Mouse (Mus musculus): Measurements from ENCODE around the gene Hoxa11.

The Hoxa11 gene

DNA sequence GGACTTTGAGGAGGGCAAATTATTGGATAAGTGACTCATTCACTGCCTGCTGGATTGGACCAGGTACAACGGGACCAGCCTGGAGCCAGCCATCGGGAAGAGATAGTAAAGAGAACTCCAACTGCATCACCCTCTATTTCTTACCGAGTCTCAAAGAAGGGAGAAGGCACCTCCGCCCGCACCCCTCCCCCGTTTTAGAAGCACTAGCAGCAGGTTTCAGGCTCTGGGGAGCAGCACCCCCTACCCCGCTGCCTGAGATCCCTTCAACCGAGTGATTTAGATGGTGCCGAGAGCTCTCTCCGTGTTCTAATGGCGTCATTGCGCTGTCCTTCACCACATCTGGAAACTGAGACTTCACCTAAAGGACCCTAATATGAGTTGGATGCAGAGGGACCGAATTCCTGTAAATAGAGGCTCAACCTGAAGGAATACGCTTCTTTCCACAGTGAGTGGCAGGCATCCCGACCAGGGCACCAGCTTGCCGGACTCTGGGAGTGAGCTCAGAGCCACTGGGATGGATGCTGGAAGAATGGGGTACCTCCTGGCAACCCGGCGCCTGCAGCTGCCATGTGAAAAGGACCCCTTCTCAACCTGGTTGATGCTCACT lies 19.8 kb upstream of the Hoxa11 start:
- DNase-seq (ENCODE audit: low spot score in 2 of 2): no peak

GRCm38 (mm10) chr6:52264106-52264790 lies 18.6 kb upstream of the Hoxa11 start:
- DNase-seq (ENCODE audit: low spot score in 2 of 2): no peak

GRCm38 (mm10) chr6:52263321-52263585 lies 17.6 kb upstream of the Hoxa11 start:
- DNase-seq (ENCODE audit: low spot score in 2 of 2): no peak

DNA sequence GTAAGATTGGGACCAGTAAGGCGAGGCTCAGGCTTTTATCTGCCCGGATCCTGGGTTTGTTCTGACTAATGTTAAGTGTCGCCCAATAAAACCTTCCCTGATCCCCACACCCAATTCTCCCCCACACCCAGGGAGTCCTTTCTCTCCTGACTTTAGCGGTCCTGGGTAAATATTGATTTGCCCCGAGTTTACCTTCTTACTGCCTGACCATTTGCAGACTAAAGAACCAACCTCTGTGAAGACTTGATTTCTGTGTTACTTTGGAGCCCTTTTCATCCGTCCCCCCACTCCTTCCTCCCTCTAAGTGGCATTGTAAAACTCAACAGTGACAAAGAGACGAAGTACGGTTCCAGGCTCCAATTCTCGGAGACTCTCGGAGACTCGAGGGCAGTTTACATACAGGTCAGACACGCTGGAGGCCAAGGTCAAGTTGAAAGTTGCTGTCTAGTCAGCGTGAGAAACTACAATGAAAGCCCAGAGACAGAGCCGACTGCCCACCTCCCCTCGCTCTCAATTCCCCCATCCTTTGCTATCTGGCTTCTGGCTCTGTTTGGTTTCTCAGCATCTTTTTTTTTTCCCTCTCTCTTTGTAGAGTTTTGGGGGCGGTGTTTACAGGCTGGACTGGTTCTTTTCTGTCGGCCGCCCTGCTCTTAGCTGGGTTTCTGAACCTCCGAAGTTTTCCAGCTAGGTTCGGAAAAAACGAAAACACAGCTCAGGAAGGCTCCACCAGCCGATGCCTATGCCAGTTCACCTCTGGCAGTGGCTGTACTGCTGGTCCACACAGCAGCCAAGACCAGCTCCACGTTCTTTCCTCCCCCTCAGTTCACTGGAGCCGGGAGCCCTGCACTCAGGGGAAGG lies 17.1 kb upstream of the Hoxa11 start:
- DNase-seq (ENCODE audit: low spot score in 2 of 2): no peak

DNA sequence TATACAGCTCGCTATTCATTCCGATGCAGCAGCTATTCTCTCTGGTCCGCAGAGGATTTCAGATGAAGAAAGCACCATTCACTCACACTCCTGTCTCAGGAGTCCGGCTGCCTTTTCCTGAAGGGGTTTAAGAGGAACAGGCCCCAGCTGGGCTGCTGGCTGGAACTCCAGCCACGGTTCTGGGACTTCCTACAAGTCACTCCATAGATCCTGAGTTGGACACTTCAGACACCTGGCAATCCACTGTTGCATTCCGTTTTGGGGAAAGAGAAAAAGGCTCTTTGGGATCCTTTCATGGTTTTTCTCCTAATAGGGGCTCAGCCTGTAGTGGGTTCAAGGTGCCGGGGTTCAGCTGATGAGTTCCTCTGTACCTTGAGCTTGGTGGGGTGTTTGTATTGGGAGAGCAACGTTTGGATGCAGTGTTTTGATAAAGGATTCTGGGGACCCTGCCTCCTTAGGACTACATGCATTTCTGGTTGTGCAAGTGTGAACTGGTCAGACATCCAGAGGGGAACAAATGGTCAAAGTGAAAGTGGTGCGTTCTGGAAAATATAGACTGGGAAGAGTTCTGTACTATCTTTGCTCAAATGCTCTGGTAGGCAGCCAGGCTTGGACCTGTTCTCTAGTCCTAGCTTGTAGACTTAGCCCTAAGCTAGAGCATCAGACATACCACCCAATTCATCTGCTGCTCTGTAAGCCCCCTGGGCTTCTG lies 16.3 kb upstream of the Hoxa11 start:
- DNase-seq (ENCODE audit: low spot score in 2 of 2): no peak

DNA sequence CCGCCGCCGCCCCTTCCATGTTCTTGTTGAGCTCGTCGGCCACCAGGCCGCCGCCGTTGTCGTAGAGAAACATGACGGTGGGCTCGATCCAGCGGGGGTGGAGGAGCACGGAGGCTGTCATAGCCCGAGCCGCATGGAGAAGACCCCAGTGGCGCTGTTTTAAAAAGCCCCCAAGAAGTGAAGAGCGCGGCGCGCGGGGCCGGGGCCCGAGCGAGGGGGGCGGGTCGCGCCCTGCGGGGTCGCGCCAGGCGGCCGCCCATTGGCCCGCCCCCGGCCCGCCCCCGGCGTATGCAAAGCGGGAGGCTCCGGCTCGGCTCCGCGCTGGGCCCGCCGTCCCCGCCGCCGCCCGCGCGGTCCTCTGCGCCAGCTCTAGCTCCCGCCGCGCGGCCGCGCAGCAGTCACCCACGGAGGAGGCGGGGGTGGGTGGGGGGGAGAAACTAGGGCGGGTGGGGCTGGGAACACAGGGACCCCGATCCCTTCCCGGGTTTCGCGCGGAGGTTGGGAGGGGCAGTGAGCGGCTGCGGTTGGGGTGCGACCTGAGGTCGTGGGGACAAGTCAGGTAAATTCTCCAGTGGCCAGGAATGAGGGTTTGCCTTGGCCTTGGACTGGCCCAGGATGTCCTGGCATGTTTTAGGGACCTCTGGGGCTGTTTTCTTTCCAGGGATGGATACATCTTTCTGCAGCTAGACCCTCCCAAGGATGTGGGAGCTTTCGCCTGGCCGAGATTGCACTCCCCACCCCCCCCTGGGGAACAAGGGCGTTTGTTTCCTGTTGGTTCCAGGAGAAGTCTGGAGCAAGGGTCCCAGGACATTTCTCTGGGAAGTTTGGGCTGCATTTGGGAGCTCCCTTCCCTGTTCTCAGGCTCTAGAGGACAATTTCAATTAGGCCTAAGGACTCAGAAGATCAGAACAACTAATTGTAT lies 15.3 kb upstream of the Hoxa11 start, which contains the start of gene Hoxa13:
TSS of gene Hoxa13 (minus strand) at position 227 of the 922 bp plus-strand sequence.
- DNase-seq (ENCODE audit: low spot score in 2 of 2): peak in 1 of 2 experiments; percentile 36

DNA sequence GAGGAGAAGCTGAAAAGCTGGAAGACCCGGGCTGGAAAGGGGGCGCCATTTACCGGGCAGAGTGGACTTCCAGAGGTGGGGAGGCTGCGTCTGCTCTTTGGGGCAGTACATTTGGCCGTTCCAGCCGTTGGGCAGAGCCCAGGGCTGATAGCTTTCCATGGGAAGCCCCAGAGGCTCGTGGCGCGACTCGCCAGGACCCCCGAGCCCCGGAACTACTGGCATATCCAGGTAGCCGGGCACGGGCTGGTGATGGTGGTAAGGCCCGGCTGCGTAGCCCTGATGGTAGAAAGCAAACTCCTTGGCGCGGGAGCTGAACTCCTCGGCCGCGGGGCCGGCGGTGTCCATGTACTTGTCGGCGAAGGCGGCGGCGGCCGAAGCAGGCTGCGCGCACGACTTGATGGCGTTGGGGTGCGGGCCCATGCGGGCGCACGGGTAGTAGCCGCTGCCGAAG lies 14.2 kb upstream of the Hoxa11 start:
- peak in 1 of 2 experiments; percentile 24 for DNase-seq (ENCODE audit: low spot score in 2 of 2)

DNA sequence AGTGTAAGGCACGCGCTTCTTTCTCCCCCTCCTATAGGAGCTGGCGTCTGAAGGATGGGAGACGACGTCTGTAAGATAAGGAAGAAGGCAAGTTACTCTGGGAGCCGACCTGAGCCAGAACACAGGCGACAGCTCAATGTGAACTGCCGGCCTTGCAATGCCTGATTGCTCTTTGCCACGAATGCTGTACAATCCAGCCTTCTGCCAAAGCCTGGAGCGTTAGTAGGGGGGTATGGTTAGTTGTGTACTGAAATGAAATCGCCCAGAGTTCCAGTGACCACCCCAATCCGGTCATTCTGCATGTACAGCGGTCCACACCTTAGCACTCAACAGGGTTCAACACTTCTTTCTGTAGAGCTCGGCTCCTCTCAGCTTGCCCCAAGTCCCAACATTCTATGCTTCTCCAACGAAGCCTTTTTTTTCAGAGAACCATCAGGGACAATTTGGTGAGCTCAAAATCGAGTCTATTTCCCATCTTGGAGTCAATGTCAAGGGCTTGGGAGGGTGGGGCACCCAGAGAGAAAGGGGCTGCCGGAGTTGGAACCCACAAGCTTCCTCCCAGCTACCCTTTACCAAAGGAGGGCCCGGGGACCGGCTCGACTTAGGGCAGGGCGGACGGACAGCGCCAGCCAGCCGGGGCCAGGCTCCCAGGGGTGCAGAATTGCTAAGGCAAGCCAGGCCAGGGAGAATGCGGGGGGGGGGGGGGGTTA lies 13.6 kb upstream of the Hoxa11 start:
- no peak for DNase-seq (ENCODE audit: low spot score in 2 of 2)

GRCm38 (mm10) chr6:52256956-52257355 lies 11.3 kb upstream of the Hoxa11 start:
- DNase-seq (ENCODE audit: low spot score in 2 of 2): peak in 1 of 2 experiments; percentile 85

GRCm38 (mm10) chr6:52253511-52254500 lies 8.2 kb upstream of the Hoxa11 start:
- DNase-seq (ENCODE audit: low spot score in 2 of 2): no peak

DNA sequence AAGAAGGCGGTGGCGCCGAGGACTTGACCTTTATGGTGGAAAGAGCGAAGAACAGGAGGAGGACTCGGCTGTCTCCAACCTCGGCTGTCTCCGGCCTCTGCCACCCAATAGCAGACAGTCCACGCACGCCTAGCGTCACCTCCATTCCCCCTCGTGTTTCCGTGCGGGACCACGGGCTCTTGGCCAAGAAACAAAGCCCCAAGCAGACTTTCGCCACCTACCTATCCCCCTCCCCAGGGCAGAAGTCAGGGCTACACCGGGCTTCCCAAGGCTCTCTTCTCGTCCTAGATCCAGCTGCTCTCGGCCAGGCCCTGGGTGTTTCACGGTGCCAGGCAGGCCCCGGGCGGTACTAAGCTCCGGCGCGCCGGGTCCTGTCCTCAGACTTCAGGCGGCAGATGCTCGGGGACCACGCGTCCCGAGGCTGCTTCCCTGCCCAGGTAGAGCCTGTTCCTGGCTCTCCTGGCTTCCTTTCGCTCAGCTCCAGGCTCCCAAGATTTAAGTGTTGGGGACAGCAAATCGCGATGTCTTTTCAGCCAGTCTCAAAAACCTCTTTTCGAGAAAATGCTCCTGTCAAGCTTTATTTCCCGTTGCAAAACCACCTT lies 7.3 kb upstream of the Hoxa11 start:
- no peak for DNase-seq (ENCODE audit: low spot score in 2 of 2)

DNA sequence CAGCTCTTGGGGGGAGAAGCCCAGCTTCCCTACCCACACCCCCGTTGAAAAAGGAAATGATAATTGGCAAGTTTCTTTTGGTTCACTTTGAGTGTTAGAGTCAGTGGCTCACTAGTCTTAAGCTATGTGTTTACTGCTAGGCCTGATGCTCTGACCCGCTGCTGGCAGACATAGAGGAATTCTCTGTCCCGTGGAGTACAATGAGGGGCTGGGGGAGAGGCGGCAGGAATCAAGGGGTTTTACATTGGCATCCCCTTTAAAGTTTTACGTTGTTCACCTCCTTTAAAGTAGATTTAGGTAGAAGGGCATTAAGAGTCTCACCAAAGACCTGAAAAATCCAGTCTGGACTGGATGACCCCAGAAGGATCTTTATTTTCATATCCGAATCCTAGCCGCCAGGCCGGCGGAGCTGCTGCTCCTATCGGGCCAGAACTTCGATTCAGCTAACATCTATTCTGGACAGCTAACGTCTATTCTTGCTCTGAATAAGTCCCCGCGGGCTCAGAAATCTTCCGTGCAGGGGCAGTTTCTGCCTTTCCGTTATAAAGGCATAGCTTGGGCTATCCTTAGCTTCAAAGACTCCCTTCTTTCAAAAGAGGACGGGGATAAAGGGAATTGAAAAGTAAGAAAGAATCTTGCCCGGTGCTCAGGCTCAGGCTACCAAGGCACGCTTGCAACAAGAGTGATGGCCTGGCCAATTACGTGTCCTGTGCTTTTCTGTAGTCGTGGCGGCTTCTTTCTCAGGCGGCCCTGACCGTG lies 6.6 kb upstream of the Hoxa11 start:
- no peak for DNase-seq (ENCODE audit: low spot score in 2 of 2)

DNA sequence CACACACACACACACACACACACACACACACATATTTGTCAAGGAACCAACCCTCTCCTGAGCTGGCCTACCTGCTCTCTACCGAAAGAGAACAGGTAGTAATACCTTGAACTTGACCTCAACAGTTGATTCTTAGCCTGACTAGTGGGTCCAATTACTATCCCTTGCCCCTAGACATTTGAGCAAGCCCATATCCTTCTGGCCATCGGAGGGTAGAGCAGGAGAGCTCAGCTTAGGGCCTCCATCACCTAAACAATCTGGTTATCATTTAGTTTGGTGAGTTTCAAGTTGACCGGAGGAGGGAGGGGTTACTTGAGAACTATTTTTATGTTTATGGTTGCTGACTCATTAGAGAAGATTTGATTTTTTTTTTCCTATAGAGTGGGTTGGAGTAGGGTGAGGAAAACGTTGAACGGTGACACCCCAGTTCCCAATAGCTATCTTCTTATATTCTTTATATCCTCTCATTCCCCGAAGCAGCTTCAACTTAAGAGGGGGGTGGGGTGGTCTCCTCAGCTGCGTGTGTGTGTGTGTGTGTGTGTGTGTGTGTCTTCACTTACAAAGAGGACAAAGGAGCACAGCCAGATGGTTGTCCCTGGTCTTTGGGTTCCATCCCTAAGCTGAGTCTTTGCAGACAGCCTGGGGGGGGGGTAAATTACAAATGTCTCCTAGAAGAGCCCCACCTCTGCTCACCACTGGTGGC lies 5.7 kb upstream of the Hoxa11 start:
- peak in 1 of 2 experiments; percentile 4 for DNase-seq (ENCODE audit: low spot score in 2 of 2)

DNA sequence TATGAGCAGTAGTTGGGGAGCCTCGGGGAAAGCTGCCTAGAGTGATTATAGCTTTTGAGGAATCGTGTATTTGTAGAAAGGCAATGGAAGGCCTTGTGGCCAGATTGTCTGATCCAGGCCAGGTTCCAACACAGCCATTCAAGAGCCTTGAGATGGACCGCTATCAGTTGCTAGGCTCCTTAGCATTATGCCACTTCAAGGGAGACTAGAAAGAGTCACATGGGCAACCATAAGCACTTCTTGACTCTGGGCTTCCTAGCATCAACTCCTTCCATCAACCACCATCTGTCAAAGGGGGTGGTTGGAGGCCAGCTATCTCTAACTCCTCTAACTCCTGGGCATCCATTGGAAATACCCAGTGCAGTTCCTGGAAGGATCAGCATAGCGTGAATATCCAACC lies 4.2 kb upstream of the Hoxa11 start:
- peak in 1 of 2 experiments; percentile 7 for DNase-seq (ENCODE audit: low spot score in 2 of 2)

GRCm38 (mm10) chr6:52249415-52249738 lies 3.8 kb upstream of the Hoxa11 start:
- DNase-seq (ENCODE audit: low spot score in 2 of 2): peak in 1 of 2 experiments; percentile 10

DNA sequence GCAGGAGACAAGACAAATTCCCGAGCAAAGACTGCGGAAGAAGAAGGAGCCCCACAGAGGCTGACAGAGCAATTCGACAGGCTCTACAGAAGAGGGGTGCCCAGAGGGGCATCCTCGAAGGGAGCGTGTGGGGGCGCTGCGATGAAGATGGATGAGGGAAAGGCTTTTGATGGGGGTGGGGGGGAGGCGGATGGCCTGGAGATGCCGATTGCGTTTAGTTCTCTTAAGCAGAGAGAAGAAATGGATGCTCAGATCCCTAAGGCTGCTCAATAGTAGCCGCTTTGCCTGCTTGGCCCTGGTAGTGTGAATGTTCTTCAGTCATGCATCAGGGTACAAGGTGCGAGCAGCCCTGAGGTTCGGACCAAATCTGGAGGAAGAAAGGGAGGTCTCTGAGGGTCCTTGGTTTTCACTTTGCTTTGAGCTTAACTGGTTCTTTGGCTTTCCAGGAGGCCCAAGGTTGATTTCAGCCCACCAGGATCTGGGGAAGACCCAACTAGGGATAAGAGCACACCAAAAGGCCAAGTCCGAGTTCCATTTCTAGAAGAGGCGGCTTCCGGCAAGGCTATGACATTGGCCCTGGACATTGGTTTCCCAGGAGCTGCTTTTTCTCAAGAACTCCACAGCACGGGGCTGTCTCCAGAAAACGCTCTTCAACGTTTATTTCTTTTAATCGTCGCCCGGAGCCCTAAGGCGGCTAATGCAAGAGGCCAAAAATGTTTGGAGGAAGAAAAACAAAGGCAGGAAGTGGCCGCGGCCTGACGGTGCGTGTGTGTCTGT lies 3.2 kb upstream of the Hoxa11 start:
- peak in 1 of 2 experiments; percentile 7 for DNase-seq (ENCODE audit: low spot score in 2 of 2)
